In the genomic region with DNA sequence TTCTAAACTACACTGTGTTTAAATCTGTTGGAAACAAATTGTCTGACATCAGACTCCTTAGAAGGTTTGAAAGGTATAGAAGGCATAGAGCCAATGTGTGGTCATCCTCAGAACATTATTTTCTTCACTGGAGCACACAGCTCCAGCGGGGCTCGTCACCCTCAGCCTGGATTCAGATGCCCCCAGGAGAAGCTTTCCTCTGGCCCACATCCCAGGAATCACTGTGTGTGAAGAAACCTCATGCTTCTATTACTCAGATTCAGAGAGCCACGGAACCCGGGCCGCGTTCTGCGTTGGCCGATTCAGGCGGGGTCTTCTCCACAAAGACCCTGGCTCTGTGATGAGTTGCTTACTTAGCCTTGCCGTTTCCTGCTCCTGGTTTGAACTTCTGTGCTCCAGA, we compare ENCODE assay signal across 29 mouse cellular contexts. TPM values are rescaled to one million over a fixed set of nuclear protein-coding genes. Genes with fewer than 3 reads are reported as not detected.
"Had no signal": no experiment of that assay in that cellular context is flagged by ENCODE, and none has a peak within 500 bp of the region (broad histone marks: within the 10 kb centered on the region; RNA-seq: fewer than 3 reads in every experiment).

No protein-coding gene starts in this region.

- ATAC-seq: hindbrain, postnatal 0 days; intestine, embryonic 16.5 days; liver, embryonic 12.5 days had no signal

- DNase-seq: gastrocnemius, postnatal 36 days; heart, adult 11 months; heart, adult 2 months; heart, postnatal 14 days; heart, postnatal 36 days; kidney, adult 11 months; kidney, adult 2 months; kidney, adult 9 months; kidney, postnatal 14 days; kidney, postnatal 36 days; layer of hippocampus, adult 9-11 months; layer of hippocampus, postnatal 36 days; left cerebral cortex, postnatal 4 days had no signal

- H3K27me3 ChIP-seq: heart, embryonic 13.5 days; heart, embryonic 15.5 days; hindbrain, embryonic 13.5 days; hindbrain, embryonic 15.5 days; kidney, embryonic 15.5 days; limb, embryonic 13.5 days; limb, embryonic 15.5 days; liver, embryonic 12.5 days had no signal

RNA-seq across cellular contexts. Expression of a gene that starts 13.4 kb away (rescaled TPM):
- total RNA-seq: gastrocnemius, adult 18-20 months; gastrocnemius, postnatal 36 days had no signal

RNA-seq across cellular contexts. Expression of a gene that starts 13.9 kb away (rescaled TPM):
- total RNA-seq: gastrocnemius, adult 18-20 months; gastrocnemius, adult 8-10 months; heart, adult 2 months; heart, postnatal 36 days; hindbrain, postnatal 0 days; left cerebral cortex, adult 18-20 months; left cerebral cortex, postnatal 10 days; left cerebral cortex, postnatal 25 days had no signal
- polyA plus RNA-seq: heart, adult 2 months; hindbrain, embryonic 11.5 days; liver, embryonic 12.5 days had no signal
